Mouse (Mus musculus): ENCODE data around the gene Oasl1.

DNA sequence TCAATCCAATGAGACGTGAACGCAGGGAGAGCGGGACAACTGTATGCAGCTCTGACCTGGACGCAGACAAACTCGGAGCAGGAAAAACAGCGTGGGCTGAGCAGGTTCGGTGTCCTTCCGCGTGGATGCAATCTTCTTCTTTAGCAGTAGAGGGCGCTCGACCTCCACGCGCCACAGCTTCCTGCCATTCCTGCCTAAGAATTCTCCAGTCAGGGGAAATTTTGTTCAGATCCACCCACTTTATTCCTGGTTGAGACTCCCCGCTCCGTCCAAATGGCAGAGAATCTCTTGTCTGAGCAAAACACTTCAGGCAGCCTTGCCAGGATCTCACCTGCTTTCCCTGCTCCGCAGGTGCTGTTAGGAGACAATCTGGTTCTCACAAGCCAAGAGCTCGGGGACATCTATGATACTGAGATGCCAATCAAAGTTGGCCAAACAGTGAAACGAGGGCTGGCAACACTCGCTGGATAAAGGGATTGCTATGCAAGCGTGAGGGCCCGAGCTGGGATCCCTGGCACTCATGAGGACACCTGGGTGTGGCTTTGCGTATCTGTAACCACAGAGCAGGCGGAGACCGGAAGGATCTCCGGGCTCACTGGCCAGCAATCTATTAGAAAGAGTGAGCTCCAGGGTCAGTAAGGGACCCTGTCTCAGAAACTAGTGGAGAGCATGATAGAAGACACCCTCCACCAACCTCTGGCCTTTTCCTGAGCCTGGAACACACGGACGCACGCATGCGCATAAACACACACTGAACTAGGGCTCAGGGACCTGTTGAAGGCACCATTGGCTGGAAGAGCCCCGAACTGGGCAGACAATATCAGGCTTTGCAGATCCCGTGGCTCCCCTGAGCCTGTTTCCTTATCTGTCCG, 56.4 kb downstream of the Oasl1 start:
- TF ChIP-seq CTCF (IDR thresholded peaks at IDR 0.05; ENCODE audit: extremely low read depth, insufficient read depth, insufficient read length, insufficient replicate concordance) = peak; percentile 98
- no peak for TF ChIP-seq POLR2A (IDR thresholded peaks at IDR 0.05; ENCODE audit: low read depth, low read length)

All from spleen, adult 2 months (tissue).